Mouse (Mus musculus): ENCODE results near the gene Grid2ip. TPM values are rescaled to one million over a fixed set of nuclear protein-coding genes. Genes with fewer than 3 reads are reported as not detected.

The Grid2ip gene
- total RNA-seq, 1 experiment from 2014 or later, result not detected

DNA sequence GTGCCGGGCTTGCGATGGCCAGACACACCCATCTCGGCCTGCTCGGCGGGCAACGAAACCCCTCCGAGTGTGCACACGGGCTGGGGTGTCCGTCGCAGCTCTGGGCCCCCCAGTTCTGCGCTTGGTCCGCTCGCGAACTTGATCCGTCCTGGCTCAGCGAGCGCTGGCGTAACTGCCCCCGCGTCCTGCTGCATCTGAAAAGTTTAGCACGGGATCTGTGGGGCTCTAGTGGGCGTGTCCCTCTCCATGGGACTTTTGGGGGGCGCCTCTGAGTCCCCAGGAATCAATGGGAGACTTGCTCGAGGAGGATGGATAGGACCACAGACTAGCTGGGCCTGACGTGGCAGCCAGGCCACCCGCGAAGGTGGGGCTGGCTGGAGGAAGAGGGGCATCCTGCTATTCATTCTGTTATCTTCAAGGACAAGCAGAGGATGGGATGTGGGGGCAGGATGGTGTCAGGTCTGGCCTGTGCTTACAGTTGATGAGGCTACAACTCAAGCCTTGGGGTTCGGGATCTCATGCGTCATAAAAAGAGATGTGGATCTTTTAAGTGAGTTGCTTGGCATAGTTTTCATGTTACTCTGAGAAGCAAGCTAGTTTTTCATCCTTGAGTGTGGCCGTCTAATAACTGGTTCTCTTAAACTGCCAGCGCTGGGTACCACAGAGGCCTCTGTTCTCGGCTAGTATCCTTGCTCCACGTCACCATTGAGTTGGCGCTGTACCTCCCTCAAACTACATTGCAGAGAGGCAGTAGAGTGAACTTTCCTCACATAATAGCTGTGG lies 47.2 kb downstream of the Grid2ip start:
- ATAC-seq (ENCODE audit: extremely low read depth, insufficient number of reproducible peaks, low FRiP score, poor library complexity, severe bottlenecking), result no peak

DNA sequence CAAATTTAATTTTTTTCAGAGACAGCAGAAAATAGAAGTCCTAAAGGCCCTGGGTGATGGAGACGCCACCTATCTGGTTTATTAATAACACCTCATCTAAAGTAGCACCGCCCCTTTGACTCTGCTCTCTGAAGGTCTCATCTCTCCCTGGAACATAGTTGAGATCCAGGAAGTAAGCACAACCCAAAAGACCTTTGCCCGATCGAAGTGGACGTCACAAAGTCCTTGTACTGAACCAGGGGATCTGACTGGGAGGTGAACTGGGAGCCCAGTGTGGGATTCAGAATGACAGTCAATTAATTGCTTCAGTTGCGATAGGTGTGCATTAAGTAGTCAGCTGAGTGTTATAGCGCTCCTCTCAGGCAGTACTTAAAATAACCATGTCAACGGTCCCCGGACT lies 48.1 kb downstream of the Grid2ip start:
- ATAC-seq (ENCODE audit: extremely low read depth, insufficient number of reproducible peaks, low FRiP score, poor library complexity, severe bottlenecking), result no peak

GRCm38 (mm10) chr5:143406548-143406947 lies 49.4 kb downstream of the Grid2ip start:
- ATAC-seq (ENCODE audit: extremely low read depth, insufficient number of reproducible peaks, low FRiP score, poor library complexity, severe bottlenecking), result no peak

- no peak for ATAC-seq (ENCODE audit: extremely low read depth, insufficient number of reproducible peaks, low FRiP score, poor library complexity, severe bottlenecking)
Observed at GRCm38 (mm10) chr5:143409239-143409638, 52.1 kb downstream of the Grid2ip start.

DNA sequence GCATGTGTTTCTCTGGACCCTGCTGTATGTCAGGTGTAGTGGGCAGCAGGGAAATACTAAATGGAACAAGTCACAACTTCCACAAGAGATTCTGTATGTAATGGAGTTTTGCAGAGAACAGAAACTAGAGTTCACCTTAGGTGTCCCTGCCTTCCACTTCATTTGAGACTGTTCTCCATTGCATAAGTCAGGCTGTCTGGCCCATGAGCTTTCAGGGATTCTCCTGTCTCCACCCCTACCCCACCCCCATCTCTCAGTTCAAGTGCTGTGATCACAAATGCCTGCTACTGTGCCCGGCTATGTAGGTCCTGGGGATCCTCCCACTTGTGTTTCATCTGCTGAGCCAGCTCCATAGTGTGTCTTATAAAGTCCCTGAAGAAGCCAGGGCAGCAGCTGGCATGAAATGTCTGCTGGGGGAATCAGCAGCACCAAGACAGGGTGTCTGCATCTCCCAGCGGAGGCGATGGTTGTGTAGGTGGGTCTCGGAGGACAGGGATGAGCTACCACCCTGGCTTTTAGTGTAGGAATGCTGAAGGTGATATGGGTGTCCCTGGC lies 53.8 kb downstream of the Grid2ip start:
- ATAC-seq (ENCODE audit: extremely low read depth, insufficient number of reproducible peaks, low FRiP score, poor library complexity, severe bottlenecking), result no peak

GRCm38 (mm10) chr5:143421484-143421883 lies 64.3 kb downstream of the Grid2ip start:
- no peak for ATAC-seq (ENCODE audit: extremely low read depth, insufficient number of reproducible peaks, low FRiP score, poor library complexity, severe bottlenecking)

- no peak for ATAC-seq (ENCODE audit: extremely low read depth, insufficient number of reproducible peaks, low FRiP score, poor library complexity, severe bottlenecking)
Observed at GRCm38 (mm10) chr5:143422990-143423389, 65.9 kb downstream of the Grid2ip start.

DNA sequence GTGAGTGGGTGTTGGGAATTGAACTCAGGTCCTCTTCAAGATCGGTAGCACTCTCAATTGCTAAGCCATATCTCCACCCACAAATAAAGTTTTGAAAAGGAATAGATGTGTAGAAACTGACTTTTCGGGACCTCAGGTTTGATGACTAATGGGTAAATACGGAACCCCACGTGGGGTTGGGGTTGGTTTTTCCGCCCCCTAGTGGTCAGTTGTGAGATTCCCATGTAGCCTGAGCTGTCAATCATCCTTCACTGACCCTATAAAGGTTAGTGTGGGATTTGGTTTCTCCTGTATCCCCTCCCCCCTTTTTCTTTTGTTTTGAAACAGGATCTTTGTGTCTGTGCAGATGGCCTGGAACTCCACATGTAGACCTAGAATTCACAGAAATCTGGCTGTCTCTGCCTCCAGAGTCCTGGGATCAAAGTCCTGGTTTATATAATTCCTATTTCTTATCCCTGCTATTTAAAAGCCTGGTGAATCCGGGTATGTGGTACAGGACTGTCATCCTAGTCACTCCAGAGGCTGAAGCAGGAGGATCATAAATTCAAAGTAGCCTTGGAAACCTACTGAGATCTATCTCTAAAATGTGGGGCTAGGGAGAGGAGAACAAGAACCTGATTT lies 66.9 kb downstream of the Grid2ip start:
- peak; percentile 89 for ATAC-seq (ENCODE audit: extremely low read depth, insufficient number of reproducible peaks, low FRiP score, poor library complexity, severe bottlenecking)

DNA sequence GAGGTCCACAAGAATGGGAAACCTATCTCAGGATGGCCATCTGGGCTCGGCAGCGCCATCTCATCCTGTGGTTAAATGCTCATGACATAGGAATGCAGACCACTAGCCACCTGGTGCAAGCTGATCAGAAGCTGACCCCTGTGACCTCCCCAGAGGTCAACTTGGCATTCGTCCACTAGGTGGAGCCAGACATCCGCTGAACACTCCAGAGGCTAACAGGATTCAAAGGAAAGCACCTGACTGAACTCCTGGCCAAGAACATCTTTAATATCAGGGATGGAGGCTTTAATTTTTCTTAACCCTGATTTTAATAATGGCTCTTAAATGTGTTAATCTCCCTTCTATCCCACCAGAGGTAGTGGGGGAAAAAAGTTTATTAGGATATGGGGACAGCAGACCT lies 77.3 kb downstream of the Grid2ip start:
- peak; percentile 93 for ATAC-seq (ENCODE audit: extremely low read depth, insufficient number of reproducible peaks, low FRiP score, poor library complexity, severe bottlenecking)

DNA sequence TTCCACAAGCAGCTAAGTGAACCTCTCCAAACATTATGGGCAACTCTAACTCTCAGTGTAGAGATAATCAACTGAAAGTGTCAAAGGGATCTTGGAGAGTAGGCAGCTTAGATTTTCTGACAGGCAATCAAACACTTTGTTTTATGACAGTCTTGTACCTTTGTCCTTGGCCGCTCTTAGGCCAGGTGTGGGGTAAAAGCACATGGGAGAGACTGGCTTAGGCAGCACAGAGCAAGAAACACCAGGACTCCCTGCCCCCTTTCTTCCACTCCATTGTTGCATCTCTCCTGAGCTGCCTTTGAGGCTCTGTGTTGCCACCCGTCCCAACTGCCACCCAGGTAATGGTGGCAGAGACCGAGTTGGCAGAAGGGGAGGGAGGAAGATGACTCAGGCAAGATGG lies 84.2 kb downstream of the Grid2ip start:
- no peak for ATAC-seq (ENCODE audit: extremely low read depth, insufficient number of reproducible peaks, low FRiP score, poor library complexity, severe bottlenecking)

GRCm38 (mm10) chr5:143441753-143442152 lies 84.6 kb downstream of the Grid2ip start:
- ATAC-seq (ENCODE audit: extremely low read depth, insufficient number of reproducible peaks, low FRiP score, poor library complexity, severe bottlenecking), result 0 out of 2 replicates have a peak, but pooled peaks have one; percentile 19

Other genes starting within 250 kb of the Grid2ip start
- 102 and 127 TPM in 2 replicates for gene Rnf216, start 244.3 kb upstream of the Grid2ip start, total RNA-seq (2017)
- gene Olfr718-ps1, start 209.8 kb upstream of the Grid2ip start, total RNA-seq (2017), result not detected in 2 replicates
- 12.0 and 12.5 TPM in 2 replicates for gene Rbak, start 176.6 kb upstream of the Grid2ip start, total RNA-seq (2017)
- gene Spdye4b, start 176.3 kb upstream of the Grid2ip start, total RNA-seq (2017), result 0.37 and 0.70 TPM in 2 replicates
- gene Spdye4a, start 130.4 kb upstream of the Grid2ip start, total RNA-seq (2017), result not detected in 2 replicates
- 24.3 and 25.9 TPM in 2 replicates for gene Zfp12, start 122.2 kb upstream of the Grid2ip start, total RNA-seq (2017)
- 3.0 and 3.2 TPM in 2 replicates for gene Zfp316, start 87.3 kb upstream of the Grid2ip start, total RNA-seq (2017)
- not detected in 2 replicates for gene Zfp853, start 63.7 kb upstream of the Grid2ip start, total RNA-seq (2017)
- 14.1 and 15.0 TPM in 2 replicates for gene E130309D02Rik, start 42.0 kb upstream of the Grid2ip start, total RNA-seq (2017)
- gene Zdhhc4, start 28.1 kb upstream of the Grid2ip start, total RNA-seq (2017), result 46.0 and 47.7 TPM in 2 replicates
- 25.0 and 26.5 TPM in 2 replicates for gene Kdelr2, start 46.5 kb downstream of the Grid2ip start, total RNA-seq (2017)
- 14.5 and 15.7 TPM in 2 replicates for gene Daglb, start 107.2 kb downstream of the Grid2ip start, total RNA-seq (2017)
- gene Rac1, start 170.7 kb downstream of the Grid2ip start, total RNA-seq (2017), result 154 and 187 TPM in 2 replicates